Mouse (Mus musculus): Measurements from ENCODE around the gene Smok2a.
"Not testable (repeated sequence)": the region's sequence is repeated elsewhere in the genome, so short reads cannot be mapped to it uniquely, and the experiment has no call there.

GRCm38 (mm10) chr17:13184514-13184913, 36.5 kb upstream of the Smok2a start:
- TF ChIP-seq CTCF, EP300 (IDR thresholded peaks at IDR 0.05): not testable (repeated sequence)
